Mouse (Mus musculus) limb, embryonic 12.5 days (tissue): ENCODE results near the gene Klrk1. TPM values are rescaled to one million over a fixed set of nuclear protein-coding genes. Genes with fewer than 3 reads are reported as not detected.

ENCODE experiments used
- ATAC-seq: fragments of 200-750 bp; cut with Nextera tagmentation; 2 replicates; pipeline ENCODE4 v1.8.0; 2017; ENCODE audit warnings: low read depth, moderate TSS enrichment; ENCODE audit not compliant: insufficient number of reproducible peaks, insufficient read depth, low FRiP score, low TSS enrichment
- H3K27ac ChIP-seq: fragments of 300-500 bp; sonication (generic); 2 replicates; pipeline ENCODE4 v1.5.1; 2016; ENCODE audit warnings: mild to moderate bottlenecking, moderate library complexity
- H3K27me3 ChIP-seq: fragments of 300-500 bp; sonication (generic); 2 replicates; pipeline ENCODE4 v1.6.1; 2016; ENCODE audit warnings: mild to moderate bottlenecking, moderate library complexity
- H3K36me3 ChIP-seq: fragments of 300-500 bp; sonication (generic); 2 replicates; pipeline ENCODE4 v1.6.1; 2016; ENCODE audit warnings: mild to moderate bottlenecking, moderate library complexity
- H3K4me1 ChIP-seq: fragments of 300-500 bp; sonication (generic); replicated peaks from 2 replicates; pipeline ENCODE4 v1.6.1; 2016
- H3K4me2 ChIP-seq: fragments of 300-500 bp; sonication (generic); 2 replicates; pipeline ENCODE4 v1.6.1; 2016; ENCODE audit warnings: mild to moderate bottlenecking, moderate library complexity
- H3K4me3 ChIP-seq: fragments of 300-500 bp; sonication (generic); replicated peaks from 2 replicates; pipeline ENCODE4 v1.5.1; 2016; ENCODE audit warnings: mild to moderate bottlenecking
- H3K9ac ChIP-seq: fragments of 300-500 bp; sonication (generic); replicated peaks from 2 replicates; pipeline ENCODE4 v1.6.1; 2016; ENCODE audit warnings: mild to moderate bottlenecking, moderate library complexity
- H3K9me3 ChIP-seq: fragments of 300-500 bp; sonication (generic); 2 replicates; pipeline ENCODE4 v1.6.1; 2016; ENCODE audit warnings: mild to moderate bottlenecking, moderate library complexity
- whole genome bisulfite sequencing: fragments of 180-500 bp; shearing (Covaris S2); methylation state at CpG from one replicate; pipeline ENCODE4 v1.1.7; 2016; 5-methylcytosine and 5-hydroxymethylcytosine counted together
- polyA plus RNA-seq: library from polyadenylated mRNA; unstranded; fragments of >200 nt; fragmentation: Nextera tagmentation; extraction: Ambion mirVana; gene quantifications from 2 replicates; pipeline ENCODE4 v1.2.1, GENCODE M21; 2016

Klrk1 gene
- polyA plus RNA-seq, 1 experiment from 2014 or later = not detected

GRCm38 (mm10) chr6:129575315-129575714 is 48.3 kb downstream of the Klrk1 start:
- no peaks in the 10 kb centered on the region for H3K27me3 ChIP-seq
- no peak overlapping the region for H3K27ac ChIP-seq
- WGBS = 17% methylated on average over 2 of the region's 2 CpGs
- no peaks in the 10 kb centered on the region for H3K36me3 ChIP-seq
- no peaks in the 10 kb centered on the region for H3K9me3 ChIP-seq
- H3K4me1 ChIP-seq = no peaks in the 10 kb centered on the region
- H3K4me2 ChIP-seq = no peak overlapping the region
- ATAC-seq = no peak
- H3K9ac ChIP-seq = no peak overlapping the region
- no peak overlapping the region for H3K4me3 ChIP-seq

- Histone ChIP-seq H3K36me3 (no peaks in the 10 kb centered on the region), H3K9me3 (no peaks in the 10 kb centered on the region)
- ATAC-seq = no peak
Measured at GRCm38 (mm10) chr6:129565257-129565656, 58.4 kb downstream of the Klrk1 start.

More at GRCm38 (mm10) chr6:129565257-129565656, 58.4 kb downstream of the Klrk1 start:
- 75% methylated on average over 2 of the region's 2 CpGs for WGBS
- Histone ChIP-seq H3K27me3 (no peaks in the 10 kb centered on the region), H3K27ac (no peak overlapping the region), H3K4me3 (no peak overlapping the region), H3K4me1 (no peaks in the 10 kb centered on the region), H3K9ac (no peak overlapping the region), H3K4me2 (no peak overlapping the region)

Other genes with a start within 250 kb of the Klrk1 start
- gene Clec12b, start 238.0 kb downstream of the Klrk1 start, polyA plus RNA-seq = not detected in 2 replicates
- 3.7 and 4.5 TPM in 2 replicates for gene Clec1b, start 226.6 kb downstream of the Klrk1 start, polyA plus RNA-seq
- gene Clec9a, start 215.0 kb downstream of the Klrk1 start, polyA plus RNA-seq = 0.10 TPM in 1 of 2 replicates, not detected in the other
- gene Clec1a, start 171.9 kb downstream of the Klrk1 start, polyA plus RNA-seq = 1.3 and 1.7 TPM in 2 replicates
- gene Olr1, start 116.7 kb downstream of the Klrk1 start, polyA plus RNA-seq = not detected in 2 replicates
- gene Tmem52b, start 111.3 kb downstream of the Klrk1 start, polyA plus RNA-seq = not detected in 2 replicates
- gene Gabarapl1, start 90.7 kb downstream of the Klrk1 start, polyA plus RNA-seq = 46.4 and 46.6 TPM in 2 replicates
- gene Klre1, start 46.0 kb downstream of the Klrk1 start, polyA plus RNA-seq = not detected in 2 replicates
- gene Klrd1, start 32.1 kb downstream of the Klrk1 start, polyA plus RNA-seq = not detected in 2 replicates
- gene Klrc3, start 19.5 kb upstream of the Klrk1 start, polyA plus RNA-seq = not detected in 2 replicates
- gene Klrc2, start 36.8 kb upstream of the Klrk1 start, polyA plus RNA-seq = not detected in 2 replicates
- not detected in 2 replicates for gene Klrc1, start 55.1 kb upstream of the Klrk1 start, polyA plus RNA-seq
- gene Klri1, start 93.3 kb upstream of the Klrk1 start, polyA plus RNA-seq = not detected in 2 replicates
- not detected in 2 replicates for gene Klri2, start 116.6 kb upstream of the Klrk1 start, polyA plus RNA-seq
- gene Gm156, start 160.4 kb upstream of the Klrk1 start, polyA plus RNA-seq = not detected in 2 replicates
- gene Gm17631, start 238.8 kb upstream of the Klrk1 start, polyA plus RNA-seq = not detected in 2 replicates